ENCODE assay signal across 24 mouse cellular contexts in genomic region chr5:75285950-75286349, GRCm38 (mm10).
DNase-seq lines count a peak whose midpoint lies in the region; ATAC-seq lines count a peak whose summit lies in the region.
"Had no signal": no experiment of that assay in that cellular context is flagged by ENCODE, and none has a peak within 500 bp of the region (broad histone marks: within the 10 kb centered on the region; RNA-seq: fewer than 3 reads in every experiment).

No protein-coding gene starts in this region.

- ATAC-seq in liver, embryonic 16.5 days (ENCODE audit: low read depth): peak; percentile 49
- ATAC-seq: forebrain, embryonic 16.5 days; inflammation-experienced regulatory T-cells, adult 6 months had no signal

- H3K4me2 ChIP-seq in liver, embryonic 16.5 days (ENCODE audit: low read depth, low read length): 0 out of 2 replicates have a peak overlapping the region, but pooled peaks have one; percentile 7
- H3K4me2 ChIP-seq: heart, embryonic 13.5 days; hindbrain, embryonic 13.5 days; limb, embryonic 12.5 days; lung, embryonic 14.5 days had no signal

- no peak overlapping the region for H3K4me3 ChIP-seq in liver, embryonic 16.5 days (ENCODE audit: low read depth, low read length)
- H3K4me3 ChIP-seq in heart, embryonic 10.5 days: no peak overlapping the region
- H3K4me3 ChIP-seq: embryonic facial prominence, embryonic 10.5 days; heart, embryonic 13.5 days; hindbrain, embryonic 13.5 days; limb, embryonic 12.5 days; midbrain, embryonic 10.5 days had no signal

- H3K27ac ChIP-seq in liver, embryonic 16.5 days (ENCODE audit: low read length): no peak overlapping the region
- no peak overlapping the region for H3K27ac ChIP-seq in heart, embryonic 10.5 days
- H3K27ac ChIP-seq: embryonic facial prominence, embryonic 10.5 days; heart, embryonic 13.5 days; hindbrain, embryonic 13.5 days; limb, embryonic 12.5 days; midbrain, embryonic 10.5 days had no signal

- no peaks in the 10 kb centered on the region for H3K36me3 ChIP-seq in liver, embryonic 16.5 days (ENCODE audit: control insufficient read depth, insufficient read depth)
- H3K36me3 ChIP-seq in heart, embryonic 10.5 days: no peaks in the 10 kb centered on the region
- H3K36me3 ChIP-seq: embryonic facial prominence, embryonic 10.5 days; heart, embryonic 13.5 days; hindbrain, embryonic 13.5 days; limb, embryonic 12.5 days; midbrain, embryonic 10.5 days had no signal

- 12% methylated on average over 10 of the region's 10 CpGs for WGBS in liver, embryonic 16.5 days (ENCODE audit: insufficient replicate concordance)
- 62% methylated on average over 10 of the region's 10 CpGs for WGBS in heart, embryonic 10.5 days

- peak; percentile 2 for DNase-seq in thymus, postnatal 0 days (ENCODE audit: low spot score)
- no peak for DNase-seq in thymus, postnatal 36 days
- DNase-seq in liver: peak; percentile 5
- no peak for DNase-seq in lung, postnatal 36 days
- no peak for DNase-seq in left cerebral cortex, postnatal 14 days (ENCODE audit: low spot score in 2 of 2)
- DNase-seq in heart, embryonic 10.5 days (ENCODE audit: low spot score): no peak
- DNase-seq: adrenal gland, adult 2 months; cerebellum, adult 11 months; cerebellum, adult 9-11 months; gastrocnemius, postnatal 10 days; heart, postnatal 14 days; kidney, adult 18-20 months; kidney, postnatal 10 days; lung, embryonic 14.5 days; lung, postnatal 4 days; right cerebral cortex, postnatal 4 days had no signal

- no peaks in the 10 kb centered on the region for H3K9me3 ChIP-seq in liver, embryonic 16.5 days (replicated peaks; ENCODE audit: control insufficient read depth, low read length)
- H3K9me3 ChIP-seq in heart, embryonic 10.5 days: no peaks in the 10 kb centered on the region
- H3K9me3 ChIP-seq: embryonic facial prominence, embryonic 10.5 days; heart, embryonic 13.5 days; hindbrain, embryonic 13.5 days; limb, embryonic 12.5 days; midbrain, embryonic 10.5 days had no signal

- intact Hi-C loops in left cerebral cortex, postnatal 14 days (cut with DNase I): no loop called here

- H3K4me1 ChIP-seq in liver, embryonic 16.5 days (ENCODE audit: control insufficient read depth, low read depth, low read length): peaks cover 8% of the 10 kb centered on the region
- peaks cover 11% of the 10 kb centered on the region for H3K4me1 ChIP-seq in heart, embryonic 10.5 days
- H3K4me1 ChIP-seq: heart, embryonic 13.5 days; midbrain, embryonic 10.5 days had no signal

- no peak overlapping the region for H3K9ac ChIP-seq in liver, embryonic 16.5 days (ENCODE audit: low read depth, low read length)
- H3K9ac ChIP-seq: heart, embryonic 13.5 days; hindbrain, embryonic 13.5 days; limb, embryonic 12.5 days; lung, embryonic 14.5 days had no signal

- no peaks in the 10 kb centered on the region for H3K27me3 ChIP-seq in liver, embryonic 16.5 days (ENCODE audit: control insufficient read depth, insufficient read depth, low read depth, low read length)
- no peaks in the 10 kb centered on the region for H3K27me3 ChIP-seq in heart, embryonic 10.5 days (ENCODE audit: insufficient read depth, poor library complexity, severe bottlenecking)
- H3K27me3 ChIP-seq: heart, embryonic 13.5 days; hindbrain, embryonic 13.5 days; limb, embryonic 12.5 days had no signal

Comparison
In these comparisons a context has a peak if more than half of its experiments do, and no peak if none do; other contexts are left out.
1. DNase-seq: peak in thymus, postnatal 0 days (single experiment) and liver (single experiment); none in thymus, postnatal 36 days (0 of 2), lung, postnatal 36 days (single experiment), left cerebral cortex, postnatal 14 days (0 of 2) and heart, embryonic 10.5 days (single experiment).